20 mouse cellular contexts compared by ENCODE assay signal in genomic region chr8:108689694-108690093, GRCm38 (mm10).
DNase-seq lines count a peak whose midpoint lies in the region; ATAC-seq lines count a peak whose summit lies in the region.
"Had no signal": no experiment of that assay in that cellular context is flagged by ENCODE, and none has a peak within 500 bp of the region (broad histone marks: within the 10 kb centered on the region; RNA-seq: fewer than 3 reads in every experiment).

No protein-coding gene starts in this region.

- 86% methylated on average over 9 of the region's 9 CpGs for WGBS in heart, embryonic 11.5 days (ENCODE audit: insufficient replicate concordance)

- H3K36me3 ChIP-seq in heart, embryonic 11.5 days (ENCODE audit: control insufficient read depth, insufficient read depth, low read length), result no peaks in the 10 kb centered on the region
- H3K36me3 ChIP-seq: embryonic facial prominence, embryonic 13.5 days; embryonic facial prominence, embryonic 15.5 days; forebrain, embryonic 10.5 days; forebrain, embryonic 12.5 days; forebrain, embryonic 15.5 days had no signal

- no peak overlapping the region for H3K27ac ChIP-seq in heart, embryonic 11.5 days (ENCODE audit: low read depth, low read length)
- H3K27ac ChIP-seq: embryonic facial prominence, embryonic 13.5 days; embryonic facial prominence, embryonic 15.5 days; forebrain, embryonic 10.5 days; forebrain, embryonic 12.5 days; forebrain, embryonic 15.5 days had no signal

- peaks cover 21% of the 10 kb centered on the region for H3K4me1 ChIP-seq in heart, embryonic 11.5 days (ENCODE audit: control insufficient read depth, insufficient read depth, low read length)

- ATAC-seq in heart, embryonic 11.5 days (replicated peaks; ENCODE audit: insufficient number of reproducible peaks, low FRiP score, low TSS enrichment), result no peak
- ATAC-seq: forebrain, embryonic 15.5 days had no signal

- H3K9ac ChIP-seq in heart, embryonic 11.5 days (ENCODE audit: low read depth, low read length), result no peak overlapping the region
- H3K9ac ChIP-seq: embryonic facial prominence, embryonic 13.5 days; embryonic facial prominence, embryonic 15.5 days; forebrain, embryonic 12.5 days; forebrain, embryonic 15.5 days had no signal

- peak; percentile 75 for DNase-seq in heart, adult 11 months
- DNase-seq in retina, postnatal 1 day, result peak; percentile 61
- DNase-seq in retina, embryonic 14.5 days (ENCODE audit: low spot score), result no peak
- no peak for DNase-seq in cerebellum, postnatal 10 days
- DNase-seq: adrenal gland, adult 2 months; adrenal gland, postnatal 10 days; adrenal gland, postnatal 25 days; cerebellum, adult 11-12 months; cerebellum, adult 2 months; cerebellum, adult 9-10 months; cerebellum, postnatal 14 days; cerebellum, postnatal 36 days; embryo, embryonic 11 days had no signal

- no peak overlapping the region for H3K4me3 ChIP-seq in heart, embryonic 11.5 days (ENCODE audit: low read depth, low read length)
- H3K4me3 ChIP-seq: embryonic facial prominence, embryonic 13.5 days; embryonic facial prominence, embryonic 15.5 days; erythroblast, embryonic 14.5 days; forebrain, embryonic 10.5 days; forebrain, embryonic 12.5 days; forebrain, embryonic 15.5 days had no signal

- peaks cover 6% of the 10 kb centered on the region for H3K27me3 ChIP-seq in heart, embryonic 11.5 days (ENCODE audit: control insufficient read depth, insufficient read depth, low read length)

- no peak overlapping the region for H3K4me2 ChIP-seq in heart, embryonic 11.5 days
- H3K4me2 ChIP-seq: embryonic facial prominence, embryonic 13.5 days; embryonic facial prominence, embryonic 15.5 days; forebrain, embryonic 12.5 days; forebrain, embryonic 15.5 days had no signal

- no peaks in the 10 kb centered on the region for H3K9me3 ChIP-seq in heart, embryonic 11.5 days (replicated peaks; ENCODE audit: control insufficient read depth, low read length)
- H3K9me3 ChIP-seq: embryonic facial prominence, embryonic 13.5 days; embryonic facial prominence, embryonic 15.5 days; forebrain, embryonic 10.5 days; forebrain, embryonic 12.5 days; forebrain, embryonic 15.5 days had no signal

Comparison
In these comparisons a context has a peak if more than half of its experiments do, and no peak if none do; other contexts are left out.
1. DNase-seq: peak in heart, adult 11 months (single experiment) and retina, postnatal 1 day (single experiment); none in retina, embryonic 14.5 days (single experiment) and cerebellum, postnatal 10 days (0 of 2).